Mouse (Mus musculus): ENCODE measurements around the gene Olfr1388. TPM values are rescaled to one million over a fixed set of nuclear protein-coding genes. Genes with fewer than 3 reads are reported as not detected.
"Not testable (repeated sequence)": the region's sequence is repeated elsewhere in the genome, so short reads cannot be mapped to it uniquely, and the experiment has no call there.

Gene Olfr1388
- 0.04 and 0.05 TPM in 2 replicates for polyA plus RNA-seq (2015; fragmentation: Nextera tagmentation; extraction: Ambion mirVana)

DNA sequence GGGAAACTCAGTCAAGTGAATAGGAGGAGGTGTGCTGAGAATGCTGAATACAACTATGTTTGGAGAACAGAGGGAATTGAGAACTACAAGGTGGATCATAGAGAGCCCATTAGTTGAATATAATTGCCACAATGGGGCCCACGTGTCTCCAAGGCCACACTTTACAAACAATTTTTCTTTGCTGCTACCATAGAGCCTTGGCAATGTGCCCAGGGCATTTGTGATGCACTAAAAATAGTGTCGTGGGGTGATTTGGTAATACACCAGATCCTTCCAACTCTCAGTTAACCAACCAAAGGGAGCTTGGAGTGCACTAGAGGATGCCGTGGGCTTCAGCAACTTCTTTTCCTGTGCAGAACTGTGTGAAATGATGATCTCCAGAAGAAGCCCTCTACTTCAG, at the start of gene Olfr1388:
Gene Olfr1388, plus strand, starts transcription at position 214 of the 400 bp plus-strand sequence.
- no peak for DNase-seq (ENCODE audit: low spot score)

- not testable (repeated sequence) for DNase-seq (ENCODE audit: low spot score)
These were observed 43.7 kb upstream of the Olfr1388 start for GRCm38 (mm10) chr11:49392707-49393106.

DNA sequence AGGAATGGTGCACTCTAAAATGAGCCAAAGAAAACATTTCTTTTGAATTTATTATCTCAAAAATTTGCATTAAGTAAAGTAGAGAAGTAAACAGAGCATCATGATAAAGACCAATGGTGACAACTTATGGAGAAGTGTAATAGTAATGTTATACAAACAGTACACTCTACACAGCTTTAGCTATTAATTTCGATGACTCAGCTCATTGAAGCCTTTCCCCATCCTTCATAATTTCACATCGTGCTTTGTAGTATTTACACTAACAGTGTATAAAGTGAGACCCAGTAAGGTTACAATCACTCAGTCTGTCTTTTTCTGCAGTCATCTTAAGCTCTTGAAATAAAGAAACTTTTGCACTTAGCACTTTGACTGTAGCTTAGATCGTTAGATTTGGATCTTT, 29.6 kb upstream of the Olfr1388 start:
- no peak for DNase-seq (ENCODE audit: low spot score)

DNA sequence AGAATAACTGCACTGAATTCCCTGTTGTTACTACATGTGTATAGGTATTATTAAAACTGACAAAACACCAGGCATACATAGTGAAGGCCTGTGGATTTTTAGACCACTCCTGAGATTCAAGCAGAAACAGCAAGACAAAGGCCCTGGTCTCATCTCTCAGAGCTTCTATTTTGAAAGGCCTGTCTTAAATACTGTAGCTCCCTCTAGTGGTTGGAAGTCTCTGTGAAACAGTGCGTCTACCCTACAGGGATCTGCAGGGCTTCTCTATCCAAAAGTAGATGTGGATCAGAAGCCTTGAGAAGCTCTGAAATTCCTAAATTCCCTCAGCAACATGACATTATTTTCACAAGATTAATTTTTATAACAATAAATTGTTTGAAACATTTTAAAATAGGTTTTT, 25.9 kb upstream of the Olfr1388 start:
- peak; percentile 44 for DNase-seq (ENCODE audit: low spot score)

DNA sequence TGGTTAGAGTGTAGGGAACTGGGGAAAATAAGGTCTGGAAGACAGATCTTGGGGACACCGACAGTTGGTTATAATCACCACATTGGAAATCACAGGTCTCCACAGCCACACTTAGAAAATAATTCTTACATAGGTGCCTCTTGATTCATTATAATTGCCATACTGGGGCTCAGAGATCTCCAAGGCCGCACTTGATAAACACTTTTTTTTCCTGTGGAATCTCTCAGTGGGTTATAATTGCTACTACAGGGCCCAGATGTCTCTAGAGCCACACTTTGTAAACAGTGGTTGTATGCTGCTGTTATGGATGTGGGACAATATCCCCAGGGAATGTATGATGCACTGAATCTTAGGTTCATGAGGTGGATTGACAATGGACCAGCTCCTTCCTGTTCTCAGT, 13.7 kb upstream of the Olfr1388 start, which contains the start of gene Olfr1389:
Gene Olfr1389, plus strand, starts transcription at position 301 of the 400 bp plus-strand sequence.
- DNase-seq (ENCODE audit: low spot score) = no peak

DNA sequence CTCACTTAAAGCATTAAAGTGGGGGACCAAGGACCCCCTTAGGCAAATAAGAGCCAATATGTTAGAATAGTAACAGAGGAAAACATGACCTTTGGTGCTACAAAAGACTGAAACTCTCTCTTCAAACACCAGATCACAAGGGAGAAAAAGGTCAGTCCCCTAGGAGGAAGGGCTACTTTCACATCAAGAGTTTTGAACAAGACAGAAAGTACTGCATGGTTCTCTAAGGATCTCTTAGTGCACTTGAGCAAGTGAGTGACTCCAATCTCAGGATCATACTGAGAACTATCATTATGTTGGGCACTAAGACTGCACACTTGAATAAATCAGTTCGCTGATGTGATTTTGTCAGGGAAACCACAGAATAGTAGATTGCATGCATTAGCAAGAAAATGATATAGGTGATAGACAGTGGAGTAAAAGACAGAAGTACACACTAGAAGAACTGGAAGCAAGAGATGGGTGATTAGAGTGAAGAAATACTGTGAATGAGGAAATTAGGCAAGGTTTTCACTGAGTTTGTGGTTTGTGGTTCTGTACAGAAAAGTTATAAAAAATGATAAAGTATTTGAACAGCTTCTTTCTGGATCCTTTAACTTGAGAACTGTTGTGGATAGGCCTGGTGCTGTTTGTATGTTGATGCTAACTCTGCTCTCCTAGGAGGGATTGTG, 11.0 kb upstream of the Olfr1388 start:
- DNase-seq (ENCODE audit: low spot score) = no peak

DNA sequence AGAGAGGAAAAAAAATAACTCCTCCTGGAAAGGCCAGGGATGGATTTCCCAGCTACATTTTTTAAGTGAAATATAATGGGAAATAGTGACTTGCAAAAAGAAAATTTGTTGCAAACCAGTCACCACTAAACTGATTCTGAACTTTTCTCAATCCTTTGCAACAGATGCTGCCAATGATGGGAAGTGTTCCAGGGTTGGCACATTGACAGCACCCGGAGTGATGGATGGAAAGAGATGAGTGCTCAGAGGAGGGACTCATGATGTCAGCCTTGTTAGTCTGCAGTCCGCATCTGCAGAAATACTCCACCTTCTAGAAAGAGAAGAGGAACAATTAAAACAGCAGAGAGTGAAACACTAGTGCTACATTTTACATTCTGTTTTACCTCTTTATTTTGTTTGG, 6.8 kb upstream of the Olfr1388 start:
- DNase-seq (ENCODE audit: low spot score) = no peak

DNA sequence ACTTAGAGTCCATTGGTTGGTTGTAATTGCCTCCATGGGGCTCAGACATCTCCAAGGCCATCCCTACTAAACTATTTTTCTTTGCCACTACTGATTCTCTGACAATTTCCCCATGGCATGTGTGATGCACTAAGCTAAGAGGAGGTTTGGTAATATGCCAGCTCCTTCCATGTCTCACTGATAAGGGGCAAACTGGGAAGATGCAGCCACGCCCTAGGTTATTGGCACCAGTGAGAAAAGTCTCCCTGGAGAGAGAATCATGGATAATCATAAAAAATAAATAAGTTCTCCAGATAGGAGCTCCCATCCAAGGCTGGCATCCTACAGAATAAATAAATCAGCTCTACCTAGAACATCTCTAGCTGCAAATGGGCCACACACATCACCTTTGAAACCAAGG, 18.6 kb downstream of the Olfr1388 start, which contains the start of gene Olfr1387:
Gene Olfr1387, plus strand, starts transcription at position 301 of the 400 bp plus-strand sequence.
- DNase-seq (ENCODE audit: low spot score) = no peak

DNA sequence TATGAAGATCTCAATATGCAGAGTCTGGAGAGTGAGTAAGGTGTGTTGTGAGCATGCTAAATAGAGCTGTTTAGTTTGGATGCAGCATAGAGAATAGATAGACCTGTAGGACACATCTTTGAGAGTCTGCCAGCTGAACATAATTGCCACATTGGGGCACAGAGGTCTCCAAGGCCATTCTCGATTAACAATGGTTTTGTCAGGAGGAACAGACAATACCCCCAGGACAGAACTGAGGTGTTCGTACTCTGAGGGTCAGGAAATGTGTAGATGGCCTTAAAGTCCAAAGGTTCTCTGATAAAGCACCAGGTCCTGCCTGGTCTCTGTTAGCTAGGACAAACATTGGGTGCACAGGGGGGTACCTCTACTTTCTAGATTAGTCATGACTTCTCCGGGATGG, 28.3 kb downstream of the Olfr1388 start, which contains the start of gene Olfr1386:
Gene Olfr1386, plus strand, starts transcription at position 301 of the 400 bp plus-strand sequence.
- DNase-seq (ENCODE audit: low spot score) = not testable (repeated sequence)

- DNase-seq (ENCODE audit: low spot score) = no peak
These were observed 49.5 kb downstream of the Olfr1388 start for GRCm38 (mm10) chr11:49485973-49486372.

GRCm38 (mm10) chr11:49488770-49489169, 52.3 kb downstream of the Olfr1388 start, which contains the start of gene Olfr1385:
Gene Olfr1385 (plus strand): TSS chr11:49489070.
- DNase-seq (ENCODE audit: low spot score) = not testable (repeated sequence)

Other genes with a start within 250 kb of the Olfr1388 start
- gene Btnl9, start 249.5 kb upstream of the Olfr1388 start, polyA plus RNA-seq (2015; fragmentation: Nextera tagmentation; extraction: Ambion mirVana) = 1.1 and 1.7 TPM in 2 replicates
- gene Zfp62, start 233.3 kb upstream of the Olfr1388 start, polyA plus RNA-seq (2015; fragmentation: Nextera tagmentation; extraction: Ambion mirVana) = 33.8 and 36.1 TPM in 2 replicates
- gene Mgat1, start 192.4 kb upstream of the Olfr1388 start, polyA plus RNA-seq (2015; fragmentation: Nextera tagmentation; extraction: Ambion mirVana) = 82.0 and 82.7 TPM in 2 replicates
- gene Olfr1393, start 158.3 kb upstream of the Olfr1388 start, polyA plus RNA-seq (2015; fragmentation: Nextera tagmentation; extraction: Ambion mirVana) = not detected in 2 replicates
- not detected in 2 replicates for gene Olfr1392, start 151.3 kb upstream of the Olfr1388 start, polyA plus RNA-seq (2015; fragmentation: Nextera tagmentation; extraction: Ambion mirVana)
- not detected in 2 replicates for gene Olfr10, start 131.9 kb upstream of the Olfr1388 start, polyA plus RNA-seq (2015; fragmentation: Nextera tagmentation; extraction: Ambion mirVana)
- gene Olfr1391, start 113.9 kb upstream of the Olfr1388 start, polyA plus RNA-seq (2015; fragmentation: Nextera tagmentation; extraction: Ambion mirVana) = not detected in 2 replicates
- not detected in 2 replicates for gene Olfr1390, start 101.4 kb upstream of the Olfr1388 start, polyA plus RNA-seq (2015; fragmentation: Nextera tagmentation; extraction: Ambion mirVana)
- not detected in 2 replicates for gene Olfr1389, start 13.6 kb upstream of the Olfr1388 start, polyA plus RNA-seq (2015; fragmentation: Nextera tagmentation; extraction: Ambion mirVana)
- gene Olfr1387, start 18.7 kb downstream of the Olfr1388 start, polyA plus RNA-seq (2015; fragmentation: Nextera tagmentation; extraction: Ambion mirVana) = not detected in 2 replicates
- gene Olfr1386, start 28.4 kb downstream of the Olfr1388 start, polyA plus RNA-seq (2015; fragmentation: Nextera tagmentation; extraction: Ambion mirVana) = not detected in 2 replicates
- gene Olfr1385, start 52.4 kb downstream of the Olfr1388 start, polyA plus RNA-seq (2015; fragmentation: Nextera tagmentation; extraction: Ambion mirVana) = not detected in 2 replicates
- gene Olfr1384, start 70.1 kb downstream of the Olfr1388 start, polyA plus RNA-seq (2015; fragmentation: Nextera tagmentation; extraction: Ambion mirVana) = not detected in 2 replicates
- not detected in 2 replicates for gene Olfr1383, start 83.0 kb downstream of the Olfr1388 start, polyA plus RNA-seq (2015; fragmentation: Nextera tagmentation; extraction: Ambion mirVana)
- not detected in 2 replicates for gene Olfr1382, start 91.6 kb downstream of the Olfr1388 start, polyA plus RNA-seq (2015; fragmentation: Nextera tagmentation; extraction: Ambion mirVana)
- not detected in 2 replicates for gene Olfr1381, start 106.8 kb downstream of the Olfr1388 start, polyA plus RNA-seq (2015; fragmentation: Nextera tagmentation; extraction: Ambion mirVana)
- gene Olfr1380, start 120.3 kb downstream of the Olfr1388 start, polyA plus RNA-seq (2015; fragmentation: Nextera tagmentation; extraction: Ambion mirVana) = not detected in 2 replicates
- 0.31 and 0.35 TPM in 2 replicates for gene Flt4, start 172.6 kb downstream of the Olfr1388 start, polyA plus RNA-seq (2015; fragmentation: Nextera tagmentation; extraction: Ambion mirVana)
- gene Scgb3a1, start 227.0 kb downstream of the Olfr1388 start, polyA plus RNA-seq (2015; fragmentation: Nextera tagmentation; extraction: Ambion mirVana) = 2.5 and 5.7 TPM in 2 replicates

Measured in thymus, postnatal 0 days (tissue).